Mouse (Mus musculus): ENCODE results near the gene Ano2.
A peak's percentile ranks its signal among the peaks of the same experiment; 100 is the strongest.

Ano2 gene

DNA sequence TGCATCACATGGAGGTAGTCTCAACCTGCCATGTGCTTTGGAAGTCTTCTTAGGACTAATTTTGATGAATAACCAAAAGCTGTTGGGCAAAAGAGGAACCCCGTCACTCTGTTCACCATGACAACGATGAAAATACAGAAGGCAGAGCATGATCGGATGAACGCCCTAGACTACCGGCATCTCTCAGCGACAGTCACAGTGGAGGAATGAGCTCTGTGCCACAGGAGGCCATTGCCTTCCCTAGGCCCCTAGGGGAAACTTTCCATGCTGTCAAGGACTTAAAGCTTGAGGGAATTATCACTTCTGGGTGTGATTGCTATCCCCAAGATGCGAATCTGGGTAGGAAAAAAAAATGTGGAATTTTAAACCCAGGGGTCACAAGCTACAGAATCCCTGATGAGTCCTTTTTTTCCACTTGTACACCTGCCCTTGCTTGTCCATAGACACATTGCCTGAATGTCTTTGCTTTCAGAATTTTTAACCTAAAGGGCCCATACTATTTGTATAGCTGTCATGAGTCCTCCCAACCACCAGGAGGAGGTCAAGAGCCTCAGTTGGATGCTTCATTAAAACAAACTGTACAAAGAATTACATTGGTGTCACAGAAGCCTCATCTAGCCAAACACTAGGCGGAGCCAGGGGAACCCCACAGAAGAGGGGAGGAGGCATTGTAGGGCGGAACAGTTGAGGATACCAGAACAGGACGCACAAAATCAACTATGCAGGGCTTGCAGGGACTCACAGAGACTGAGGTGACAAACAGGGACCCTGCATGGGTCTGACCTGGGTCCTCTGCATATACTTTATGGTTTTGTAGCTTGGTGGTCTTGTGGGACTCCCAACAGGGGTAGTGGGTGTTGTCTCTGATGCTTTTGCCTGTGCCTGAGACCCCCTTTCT lies 53.2 kb downstream of the Ano2 start:
- no peak for DNase-seq (ENCODE audit: low spot score)

DNA sequence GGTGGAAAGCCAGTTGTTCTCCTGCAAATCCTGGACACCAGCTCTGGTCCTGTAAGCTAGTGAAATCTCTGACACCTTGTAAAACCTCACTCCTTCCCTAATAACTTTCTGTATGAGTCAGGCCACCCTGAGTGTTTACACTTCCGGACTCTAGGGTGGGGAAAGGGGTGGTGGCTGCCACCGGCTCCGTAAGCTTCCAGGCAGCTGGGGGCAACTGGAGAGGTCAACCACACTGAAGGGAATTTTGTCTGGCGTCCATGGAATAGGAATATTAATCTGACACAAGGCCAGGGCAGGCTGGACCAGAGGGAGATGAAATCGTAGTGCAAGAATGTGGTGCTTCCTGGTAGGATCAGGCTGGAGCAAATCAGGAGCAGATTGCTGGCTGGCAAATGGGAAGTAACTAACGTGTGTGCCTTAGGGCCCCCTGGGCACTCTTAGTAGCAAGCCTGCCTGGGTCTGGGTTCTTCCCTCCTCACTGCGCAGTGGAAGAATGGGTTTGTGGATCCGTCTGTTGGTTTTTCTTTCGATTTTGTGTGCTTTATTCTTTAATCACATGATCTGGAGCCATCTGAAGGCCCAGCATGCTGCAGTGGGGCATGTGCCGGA lies 57.2 kb downstream of the Ano2 start:
- DNase-seq (ENCODE audit: low spot score), result no peak

DNA sequence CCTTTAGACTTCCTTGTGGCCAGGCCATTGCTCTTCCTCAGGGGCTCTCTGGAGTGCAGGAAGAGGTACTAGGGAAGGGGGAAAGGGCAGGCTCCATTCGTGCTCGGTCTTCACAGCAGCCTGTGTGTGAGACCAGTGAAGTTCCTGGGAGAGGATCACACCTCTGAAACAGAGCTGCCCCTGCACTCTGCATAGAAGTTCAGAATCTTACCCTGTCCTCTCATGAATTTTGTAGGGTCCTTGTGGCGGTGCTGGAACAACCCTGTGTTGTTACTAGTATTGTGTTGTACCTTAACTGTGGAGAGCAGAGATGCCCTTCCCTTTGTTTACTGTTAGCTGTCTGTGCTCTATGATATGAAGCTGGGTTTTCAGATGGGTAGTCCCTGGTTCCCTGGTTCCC lies 58.4 kb downstream of the Ano2 start:
- no peak for DNase-seq (ENCODE audit: low spot score)

DNA sequence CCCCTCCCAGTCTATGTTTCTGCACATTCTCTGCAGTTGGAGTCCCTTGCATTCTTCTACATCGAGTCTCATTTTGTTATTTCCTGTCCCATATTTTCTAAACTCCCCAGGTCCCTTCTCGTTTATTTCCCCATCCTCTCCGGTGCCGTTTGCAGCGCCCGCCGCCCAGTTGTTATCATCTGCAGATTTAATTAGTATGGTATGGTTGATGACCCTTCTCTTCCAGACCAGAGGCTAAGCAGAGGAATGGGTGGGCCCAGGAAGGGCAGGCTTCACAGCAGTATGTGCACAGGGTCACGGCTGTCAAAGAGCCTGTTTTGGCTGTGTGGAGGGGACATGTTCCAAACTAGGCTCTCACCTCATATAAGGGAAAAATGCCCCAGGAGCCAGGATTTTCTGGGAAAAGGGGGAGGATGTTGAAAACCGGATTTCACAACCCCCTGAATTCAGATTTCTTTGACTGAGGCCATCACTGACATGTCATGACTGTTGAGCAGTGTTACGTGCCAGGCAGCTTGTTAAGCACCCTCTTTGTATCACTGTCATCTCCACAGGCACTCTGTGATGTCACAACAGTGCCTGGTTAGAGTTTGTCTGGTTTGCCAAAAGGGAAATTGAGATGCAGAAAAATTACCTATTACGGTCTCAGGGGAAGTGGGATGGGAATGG lies 72.8 kb downstream of the Ano2 start:
- no peak for DNase-seq (ENCODE audit: low spot score)

DNA sequence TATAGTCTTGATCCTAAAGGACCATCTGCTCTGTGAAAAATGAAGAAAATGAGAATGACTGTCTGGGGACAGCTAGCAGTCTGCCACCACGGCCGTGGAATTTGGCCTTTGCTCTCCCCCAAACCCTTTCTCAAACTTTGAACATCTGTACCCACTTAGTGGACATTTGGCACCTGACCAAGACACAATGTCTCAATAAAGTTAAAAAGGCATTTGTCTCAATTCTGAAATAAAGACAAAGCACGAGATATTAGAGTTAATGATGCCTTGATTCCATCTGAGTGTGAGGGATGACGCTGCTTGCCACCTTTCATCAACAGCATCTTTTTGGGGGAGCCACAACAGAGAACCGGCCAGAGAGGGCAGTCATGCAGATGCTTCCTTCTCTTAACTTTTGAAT lies 83.0 kb downstream of the Ano2 start:
- no peak for DNase-seq (ENCODE audit: low spot score)

DNA sequence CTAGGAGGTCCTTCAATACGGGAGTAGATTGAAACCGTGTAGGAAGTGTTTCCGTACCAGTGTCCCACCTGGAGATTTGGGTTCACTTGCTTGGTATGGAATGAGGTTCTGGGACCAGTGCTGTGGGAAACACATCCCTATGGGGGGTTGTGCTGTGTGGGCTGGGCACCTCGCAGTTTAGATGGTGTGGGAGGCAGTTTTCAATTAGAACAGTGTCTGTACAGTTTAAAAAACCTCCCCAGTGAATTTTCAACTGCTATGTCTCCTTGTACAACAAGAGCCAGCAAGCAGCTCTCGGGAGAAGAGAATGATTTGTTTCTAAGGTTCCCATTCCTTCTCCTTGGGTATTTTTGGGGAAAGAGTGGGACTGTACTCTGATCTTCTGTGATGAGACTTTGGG lies 86.1 kb downstream of the Ano2 start:
- DNase-seq (ENCODE audit: low spot score), result peak; percentile 7

DNA sequence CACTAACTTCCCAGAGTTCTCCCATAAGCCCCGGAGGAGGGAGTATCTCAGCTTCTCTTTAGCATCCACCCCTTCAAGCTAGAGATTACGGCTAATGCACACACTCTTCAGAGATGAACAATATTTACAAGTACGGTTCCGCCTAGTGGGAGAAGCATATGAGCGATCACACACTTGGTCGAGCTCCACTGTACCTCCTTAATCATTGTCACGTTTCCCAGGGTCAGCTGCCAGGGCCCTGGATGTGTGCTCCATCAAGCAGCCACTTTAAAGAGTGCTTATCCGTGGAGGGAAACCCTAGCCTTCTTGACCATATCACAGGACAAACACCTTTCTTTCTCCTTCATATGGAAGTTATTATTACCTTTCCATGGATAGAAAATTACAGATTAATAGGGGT lies 112.7 kb downstream of the Ano2 start:
- no peak for DNase-seq (ENCODE audit: low spot score)

DNA sequence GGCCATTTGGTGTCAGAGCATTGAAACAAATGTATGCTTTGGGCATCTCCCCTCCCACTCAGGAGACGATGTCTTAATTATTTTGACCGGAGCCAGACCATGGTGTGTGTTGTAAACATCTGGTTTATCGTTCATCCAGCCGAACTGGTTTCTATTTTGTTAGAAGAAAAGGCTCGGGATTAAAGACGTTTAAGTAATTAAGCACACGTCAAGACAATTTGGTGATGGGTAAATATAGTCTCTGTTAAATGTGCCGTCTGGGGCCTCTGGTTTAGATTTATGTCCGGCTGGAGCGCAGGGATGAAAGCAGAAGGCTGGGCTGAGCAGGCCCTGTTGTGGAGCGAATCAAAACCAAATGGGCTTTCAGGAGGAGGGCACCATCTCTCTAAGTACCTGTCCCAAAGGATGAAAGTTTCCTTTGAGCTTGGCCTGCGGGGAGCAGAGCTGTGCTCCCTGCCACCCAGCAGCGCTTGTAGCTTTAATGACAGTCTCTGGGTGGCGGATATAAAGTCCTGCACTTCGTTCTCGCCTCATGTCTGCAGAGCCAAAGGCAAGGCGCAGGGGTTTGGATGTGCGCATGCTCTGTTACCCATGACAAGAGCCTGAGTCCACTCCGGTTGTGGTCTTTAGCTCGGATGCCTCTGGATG lies 113.3 kb downstream of the Ano2 start:
- DNase-seq (ENCODE audit: low spot score), result no peak

DNA sequence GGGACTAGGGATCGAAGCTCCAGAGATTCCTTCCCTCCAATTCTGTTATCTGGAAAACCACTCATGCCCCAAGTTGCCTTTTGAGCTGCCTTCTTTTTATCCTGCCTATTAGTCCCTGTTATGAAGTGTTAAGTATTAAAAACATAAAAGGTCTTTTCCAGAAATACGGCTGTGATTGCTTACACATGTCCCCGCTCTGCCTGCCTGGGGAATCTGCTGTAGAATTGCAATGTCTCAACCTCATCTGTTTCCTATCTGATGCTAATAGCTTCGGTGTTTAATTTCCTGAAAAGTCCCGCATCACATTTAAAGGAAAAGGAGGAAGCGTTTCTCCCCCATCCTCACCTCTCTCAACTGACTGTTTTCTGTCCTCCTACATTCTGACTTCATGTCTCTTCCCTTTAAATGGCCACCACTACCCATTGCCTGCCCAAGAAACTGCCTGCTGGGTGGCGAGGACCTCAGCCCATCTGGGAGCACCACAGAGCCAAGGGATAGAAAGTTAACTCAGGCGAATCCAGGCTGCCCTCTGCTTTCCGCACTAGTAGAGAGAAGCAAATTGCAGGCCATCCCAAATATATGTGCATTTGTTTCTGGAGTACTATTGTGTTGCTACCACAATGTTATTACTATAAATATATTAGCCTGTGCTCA lies 118.9 kb downstream of the Ano2 start:
- DNase-seq (ENCODE audit: low spot score), result no peak

DNA sequence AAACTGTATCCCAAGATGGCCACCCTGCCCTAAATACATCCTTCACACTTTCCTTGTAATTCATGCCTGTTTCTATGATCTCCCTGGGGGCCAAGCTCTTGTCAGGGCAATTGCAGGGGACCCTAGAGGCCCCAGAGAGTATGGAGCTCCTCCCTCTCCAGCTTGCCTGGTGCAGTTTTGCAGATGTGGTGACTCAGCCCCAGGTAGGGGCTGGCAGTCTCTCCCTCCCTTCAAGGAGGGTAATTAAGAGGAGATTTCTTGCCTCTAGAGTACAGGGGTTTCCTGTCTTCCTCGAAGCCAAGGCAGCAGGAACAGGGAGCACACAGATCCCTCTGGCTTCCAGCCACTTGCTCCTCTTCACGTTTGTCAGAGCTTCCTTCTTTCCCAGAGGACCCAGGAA lies 121.2 kb downstream of the Ano2 start:
- DNase-seq (ENCODE audit: low spot score), result no peak

DNA sequence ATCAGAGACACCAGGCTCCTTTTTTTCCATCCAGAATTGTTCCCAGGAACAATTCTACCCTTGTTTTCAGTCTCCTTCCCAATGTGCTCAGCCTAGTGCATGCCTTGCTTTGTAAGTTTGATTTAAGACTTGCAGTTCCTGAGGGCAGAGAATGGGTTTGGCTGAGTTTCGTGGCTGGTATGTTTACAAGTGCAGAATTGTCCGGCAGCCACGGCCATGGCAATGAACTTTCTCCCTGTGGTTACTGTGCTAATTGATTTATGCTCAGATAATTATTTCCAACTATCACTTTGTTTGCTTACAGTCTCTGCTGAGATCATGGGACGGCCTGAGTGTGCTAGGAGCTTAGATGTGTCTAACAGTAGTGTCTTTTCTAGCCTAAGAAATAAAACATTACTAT lies 147.9 kb downstream of the Ano2 start:
- no peak for DNase-seq (ENCODE audit: low spot score)

DNA sequence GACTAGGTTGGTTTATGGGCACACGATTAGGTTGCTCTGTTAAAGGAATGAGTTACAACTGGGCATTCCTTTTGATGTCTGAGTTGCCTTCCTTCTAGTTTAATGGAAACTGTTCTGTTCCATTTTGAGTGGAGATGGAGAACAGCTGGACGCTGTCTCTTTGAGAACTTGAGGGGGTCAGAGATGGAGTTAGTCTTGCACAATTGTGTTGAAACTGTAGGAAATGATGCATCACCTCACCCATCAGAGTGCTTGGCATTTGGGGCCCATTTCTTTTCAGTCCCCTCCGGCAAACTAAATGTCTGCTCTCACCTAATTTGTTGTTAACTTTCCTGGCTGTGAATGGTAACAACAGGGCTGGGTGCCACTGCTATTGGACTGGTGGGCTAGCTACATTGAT lies 151.1 kb downstream of the Ano2 start:
- no peak for DNase-seq (ENCODE audit: low spot score)

DNA sequence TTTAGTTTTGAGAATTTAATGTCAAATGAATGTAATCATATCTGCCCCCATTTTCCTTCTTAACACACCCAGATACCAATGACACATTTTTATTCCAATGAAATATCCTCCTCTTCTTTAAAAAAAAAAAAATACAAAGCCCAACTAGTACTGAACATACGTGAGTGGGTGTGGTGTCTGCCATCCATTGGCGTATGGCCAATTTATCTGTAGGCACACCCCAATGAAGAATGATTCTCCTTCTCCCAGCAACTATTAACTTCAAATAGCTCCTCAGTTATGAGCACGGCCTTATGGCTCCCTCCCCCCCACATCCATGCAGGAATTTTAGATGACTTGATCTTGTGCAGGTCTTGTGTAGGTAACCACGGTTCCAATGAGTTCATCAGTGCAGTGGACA lies 161.0 kb downstream of the Ano2 start:
- DNase-seq (ENCODE audit: low spot score), result no peak

DNA sequence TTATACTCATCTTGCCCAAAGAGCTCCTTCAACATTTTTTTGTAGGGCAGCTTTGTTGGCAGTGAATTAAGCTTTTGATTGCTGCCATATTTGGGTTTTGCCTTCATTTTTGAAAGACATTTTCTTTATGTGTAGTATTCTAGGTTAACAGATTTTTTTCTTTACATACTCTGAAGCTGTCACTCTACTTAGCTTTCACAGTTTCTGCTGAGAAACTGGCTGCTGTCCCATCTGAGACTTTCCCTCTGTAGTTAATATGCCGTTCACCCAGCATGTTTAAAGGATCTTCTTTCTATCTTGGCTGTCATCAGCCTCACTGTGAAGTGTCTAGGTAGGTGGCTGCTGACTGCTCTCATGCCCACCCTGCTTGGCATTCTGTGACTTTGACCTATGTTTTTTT lies 168.1 kb downstream of the Ano2 start:
- DNase-seq (ENCODE audit: low spot score), result no peak

DNA sequence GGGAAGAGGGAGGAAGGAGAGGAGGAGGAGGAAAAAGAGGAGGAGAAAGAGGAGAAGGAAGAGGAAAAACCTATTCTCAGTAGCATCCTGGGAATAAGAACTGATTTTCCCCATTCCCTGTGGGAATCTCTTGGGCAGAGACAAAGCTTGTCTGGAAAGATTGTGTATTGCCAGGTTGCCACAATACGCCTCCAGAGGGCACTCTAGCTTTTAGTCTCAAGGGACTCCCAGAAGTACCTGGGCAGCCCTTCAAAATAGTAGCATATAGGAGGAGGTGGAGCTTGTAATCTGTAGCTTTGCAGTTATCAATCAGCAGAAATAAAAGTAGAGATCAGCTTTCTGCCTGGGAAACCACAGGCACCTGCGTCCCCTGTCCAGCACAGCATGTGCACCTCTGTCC lies 178.3 kb downstream of the Ano2 start:
- no peak for DNase-seq (ENCODE audit: low spot score)

DNA sequence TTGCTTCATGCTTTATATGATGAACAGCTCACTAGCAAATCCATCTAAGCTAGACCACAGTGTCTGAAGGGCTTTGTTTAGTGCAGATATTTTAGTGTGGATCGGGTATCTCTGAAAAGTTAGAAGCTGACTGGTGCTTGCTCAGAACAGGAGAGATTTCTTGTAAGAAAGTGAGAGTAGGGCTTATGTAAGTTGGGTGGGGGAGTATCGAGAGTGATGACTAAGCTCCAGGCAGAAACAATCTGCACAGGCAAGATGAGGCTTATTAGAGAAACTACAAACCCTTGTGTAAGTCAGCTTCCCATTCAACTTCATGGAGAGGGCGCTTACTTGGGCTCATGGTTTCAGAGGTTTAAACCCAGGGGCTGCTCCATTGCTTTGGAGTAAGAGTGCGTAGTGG lies 181.3 kb downstream of the Ano2 start:
- peak; percentile 55 for DNase-seq (ENCODE audit: low spot score)

DNA sequence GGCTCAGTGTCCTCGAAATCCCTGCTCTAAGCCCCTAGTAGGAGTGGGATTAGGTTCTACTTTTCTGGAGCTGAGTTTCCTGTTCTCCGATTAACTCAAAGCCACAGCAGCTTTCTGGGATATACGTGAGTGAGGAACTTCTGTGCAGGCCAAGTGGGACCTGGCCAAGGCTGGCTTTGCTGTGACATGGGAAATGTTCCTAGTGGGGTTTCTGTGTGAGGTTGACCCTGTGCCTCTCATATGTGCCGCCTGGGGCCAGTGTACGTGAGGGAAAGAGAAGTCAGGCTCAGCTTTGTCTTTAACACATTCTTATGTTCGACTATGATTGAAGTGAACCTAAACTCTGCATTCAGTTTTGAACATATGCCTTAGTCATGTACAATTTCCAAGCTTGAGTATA lies 184.5 kb downstream of the Ano2 start:
- no peak for DNase-seq (ENCODE audit: low spot score)

DNA sequence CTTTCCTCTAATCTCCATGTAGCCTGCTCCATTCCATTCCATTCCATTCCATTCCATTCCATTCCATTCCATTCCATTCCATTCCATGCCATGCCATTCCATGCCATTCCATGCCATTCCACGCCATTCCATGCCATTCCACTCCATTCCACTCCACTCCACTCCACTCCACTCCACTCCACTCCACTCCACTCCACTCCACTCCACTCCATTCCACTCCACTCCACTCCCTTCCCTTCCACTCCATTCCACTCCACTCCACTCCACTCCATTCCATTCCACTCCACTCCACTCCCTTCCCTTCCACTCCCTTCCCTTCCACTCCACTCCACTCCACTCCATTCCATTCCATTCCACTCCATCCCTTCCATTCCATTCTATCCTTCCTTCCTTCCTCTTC lies 186.7 kb downstream of the Ano2 start:
- no peak for DNase-seq (ENCODE audit: low spot score)

DNA sequence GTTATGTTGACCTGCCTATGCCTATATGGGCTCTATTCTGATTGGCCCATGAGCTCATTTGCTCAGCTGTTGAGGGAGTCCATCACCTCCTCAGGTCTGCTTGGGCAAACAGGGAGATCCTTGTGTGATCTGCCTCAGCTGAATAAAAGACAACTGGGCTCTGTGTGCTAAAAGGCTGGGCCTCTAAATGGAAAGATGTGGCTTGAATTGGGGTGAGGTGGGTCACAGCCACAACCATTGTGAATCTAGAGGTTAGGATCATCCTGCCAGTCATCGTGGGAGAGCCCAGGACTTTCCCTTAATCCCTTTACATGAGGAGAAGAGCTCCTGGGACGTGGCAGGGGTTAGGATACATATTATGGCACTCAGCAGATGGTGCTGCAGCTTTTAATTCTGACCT lies 188.5 kb downstream of the Ano2 start:
- no peak for DNase-seq (ENCODE audit: low spot score)

DNA sequence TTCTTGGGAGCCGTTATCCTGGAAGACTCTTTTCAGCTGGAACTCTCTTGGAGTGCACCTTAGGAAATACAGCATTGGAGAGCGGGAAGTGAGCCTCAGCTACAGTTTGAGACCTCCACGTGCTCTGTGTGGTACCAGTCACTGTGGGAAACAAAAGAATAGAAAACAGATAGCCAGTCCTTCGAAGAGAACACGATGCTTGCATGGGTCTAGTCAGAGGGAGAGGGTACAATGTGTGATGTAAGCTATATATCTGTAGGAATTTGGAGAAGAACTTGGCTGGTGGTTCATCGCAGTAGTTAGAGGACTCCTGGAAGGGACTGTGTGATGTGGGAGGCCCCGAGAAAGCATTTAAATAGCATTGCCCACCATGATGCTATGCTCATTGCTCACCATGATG lies 189.1 kb downstream of the Ano2 start:
- DNase-seq (ENCODE audit: low spot score), result no peak

DNA sequence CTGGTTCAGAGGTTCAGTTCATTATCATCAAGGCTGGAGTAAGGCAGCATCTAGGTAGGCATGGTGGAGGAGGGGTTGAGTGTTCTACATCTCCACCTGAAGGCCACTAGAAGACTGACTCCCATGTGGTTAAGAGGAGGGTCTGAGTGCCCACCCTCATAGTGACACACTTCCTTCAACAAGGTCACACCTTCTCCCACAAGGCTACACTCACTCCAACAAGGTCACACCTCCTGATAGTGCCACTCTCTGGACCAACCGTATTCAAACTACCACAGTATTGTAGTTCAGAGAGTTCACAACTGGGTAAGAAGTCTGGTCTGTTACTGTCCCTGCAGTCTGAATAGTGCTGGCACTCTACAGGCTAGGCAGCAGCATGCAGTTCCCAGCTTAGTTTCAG lies 198.4 kb downstream of the Ano2 start:
- DNase-seq (ENCODE audit: low spot score), result no peak

DNA sequence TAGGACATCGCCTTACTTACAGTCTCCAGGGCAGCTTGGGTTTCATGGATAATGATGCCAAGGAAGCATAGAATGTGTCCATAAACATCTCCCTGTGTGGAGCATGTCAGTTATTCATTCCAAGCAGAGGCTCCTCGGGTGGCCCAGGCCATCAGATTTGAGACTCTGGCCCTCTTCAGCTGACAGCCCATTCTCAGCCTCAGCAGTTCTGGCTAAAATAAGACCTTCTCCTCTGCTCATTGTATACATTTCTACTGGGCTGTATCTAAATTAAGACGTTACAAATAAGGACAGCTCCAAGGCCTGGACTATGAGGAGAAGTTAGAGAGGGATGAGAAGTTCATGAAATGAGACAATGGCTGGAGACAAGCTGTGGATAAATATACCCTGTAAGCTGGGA lies 204.1 kb downstream of the Ano2 start:
- DNase-seq (ENCODE audit: low spot score), result no peak
